Mouse (Mus musculus): ENCODE data around the gene Olfr1373.
"Not testable (repeated sequence)": the region's sequence is repeated elsewhere in the genome, so short reads cannot be mapped to it uniquely, and the experiment has no call there.

Gene Olfr1373

GRCm38 (mm10) chr11:52145428-52145827, at the start of gene Olfr1373:
Gene Olfr1373 (minus strand): TSS chr11:52145528.
- in situ Hi-C loops (cut with MboI, MseI): not testable (repeated sequence)

- in situ Hi-C loops (cut with MboI, MseI): loop anchor here (5.0 kb wide), 2 partner anchors 307 to 998 kb away; no protein-coding TSS in a partner anchor
These were observed 35.3 kb upstream of the Olfr1373 start for GRCm38 (mm10) chr11:52180651-52181050.

GRCm38 (mm10) chr11:52179897-52180296, 34.6 kb upstream of the Olfr1373 start:
- in situ Hi-C loops (cut with MboI, MseI): loop anchor here (5.0 kb wide), 2 partner anchors 307 to 998 kb away; no protein-coding TSS in a partner anchor

- in situ Hi-C loops (cut with MboI, MseI): loop anchor here (5.0 kb wide), 1 partner anchor 41 kb away; no protein-coding TSS in a partner anchor
These were observed 23.1 kb upstream of the Olfr1373 start for GRCm38 (mm10) chr11:52168461-52168860.

GRCm38 (mm10) chr11:52167901-52168302, 22.6 kb upstream of the Olfr1373 start:
- in situ Hi-C loops (cut with MboI, MseI): loop anchor here (5.0 kb wide), 1 partner anchor 41 kb away; no protein-coding TSS in a partner anchor

GRCm38 (mm10) chr11:52167126-52167525, 21.8 kb upstream of the Olfr1373 start:
- in situ Hi-C loops (cut with MboI, MseI): loop anchor here (5.0 kb wide), 1 partner anchor 40 kb away; no protein-coding TSS in a partner anchor

- in situ Hi-C loops (cut with MboI, MseI): no loop called here
These were observed 18.6 kb upstream of the Olfr1373 start for GRCm38 (mm10) chr11:52163926-52164325.

- in situ Hi-C loops (cut with MboI, MseI): loop anchor here (5.0 kb wide), 1 partner anchor 64 kb away; no protein-coding TSS in a partner anchor
These were observed 1.7 kb downstream of the Olfr1373 start for GRCm38 (mm10) chr11:52143675-52144074.

- in situ Hi-C loops (cut with MboI, MseI): no loop called here
These were observed 14.8 kb downstream of the Olfr1373 start for GRCm38 (mm10) chr11:52130451-52131068.

GRCm38 (mm10) chr11:52129621-52130450, 15.5 kb downstream of the Olfr1373 start:
- in situ Hi-C loops (cut with MboI, MseI): loop anchor here (5.0 kb wide), 1 partner anchor 37 kb away; no protein-coding TSS in a partner anchor

- in situ Hi-C loops (cut with MboI, MseI): loop anchor here (5.0 kb wide), 1 partner anchor 38 kb away; no protein-coding TSS in a partner anchor
These were observed 16.2 kb downstream of the Olfr1373 start for GRCm38 (mm10) chr11:52129171-52129570.

GRCm38 (mm10) chr11:52128316-52129061, 16.8 kb downstream of the Olfr1373 start:
- in situ Hi-C loops (cut with MboI, MseI): loop anchor here (5.0 kb wide), 1 partner anchor 39 kb away; no protein-coding TSS in a partner anchor

- in situ Hi-C loops (cut with MboI, MseI): loop anchor here (5.0 kb wide), 1 partner anchor 40 kb away; no protein-coding TSS in a partner anchor
These were observed 17.6 kb downstream of the Olfr1373 start for GRCm38 (mm10) chr11:52127760-52128159.

GRCm38 (mm10) chr11:52127169-52127568, 18.2 kb downstream of the Olfr1373 start:
- in situ Hi-C loops (cut with MboI, MseI): loop anchor here (5.0 kb wide), 1 partner anchor 40 kb away; no protein-coding TSS in a partner anchor

- in situ Hi-C loops (cut with MboI, MseI): no loop called here
These were observed 20.9 kb downstream of the Olfr1373 start for GRCm38 (mm10) chr11:52124468-52124867.

- in situ Hi-C loops (cut with MboI, MseI): no loop called here
These were observed 23.3 kb downstream of the Olfr1373 start for GRCm38 (mm10) chr11:52122045-52122444.

GRCm38 (mm10) chr11:52120415-52120814, 24.9 kb downstream of the Olfr1373 start:
- in situ Hi-C loops (cut with MboI, MseI): not testable (repeated sequence)

- in situ Hi-C loops (cut with MboI, MseI): no loop called here
These were observed 28.2 kb downstream of the Olfr1373 start for GRCm38 (mm10) chr11:52117156-52117555.

GRCm38 (mm10) chr11:52116117-52116516, 29.2 kb downstream of the Olfr1373 start:
- in situ Hi-C loops (cut with MboI, MseI): not testable (repeated sequence)

GRCm38 (mm10) chr11:52115479-52115878, 29.8 kb downstream of the Olfr1373 start:
- in situ Hi-C loops (cut with MboI, MseI): no loop called here

GRCm38 (mm10) chr11:52109421-52109820, 35.9 kb downstream of the Olfr1373 start:
- in situ Hi-C loops (cut with MboI, MseI): no loop called here

Measured in regulatory T cell (primary cell).